Mouse (Mus musculus) CH12.LX (cell line): Measurements from ENCODE around the gene Rpl11. TPM values are rescaled to one million over a fixed set of nuclear protein-coding genes. Genes with fewer than 3 reads are reported as not detected.

Experiments
- DNase-seq: peaks from one replicate; pipeline ENCODE4 v3.0.0-alpha.2; 2013; ENCODE audit errors: extremely low read depth
- H3K27ac ChIP-seq: 2 replicates; pipeline ENCODE4 v1.5.1; 2012; ENCODE audit warnings: low read depth, mild to moderate bottlenecking, control low read depth, moderate library complexity; ENCODE audit not compliant: insufficient read depth
- H3K27me3 ChIP-seq: replicated peaks from 2 replicates; pipeline ENCODE3; 2012; ENCODE audit warnings: inconsistent platforms
- H3K36me3 ChIP-seq, 2 experiments: replicated peaks in 1 of 2; 2 replicates each; pipeline versions ENCODE3 to v1.6.1; 2012; ENCODE audit warnings: inconsistent platforms in 1 of 2, low read length in 1 of 2, mild to moderate bottlenecking in 1 of 2, mixed read lengths in 1 of 2, moderate library complexity in 1 of 2; ENCODE audit not compliant: control insufficient read depth in 1 of 2, insufficient read depth in 1 of 2
- H3K4me1 ChIP-seq, 2 experiments: 2 replicates each; pipeline ENCODE4 v1.6.1; 2012; ENCODE audit warnings: inconsistent platforms in 1 of 2, moderate library complexity in 1 of 2; ENCODE audit not compliant: insufficient read depth in 2 of 2, control insufficient read depth in 1 of 2
- H3K4me2 ChIP-seq: 2 replicates; pipeline ENCODE4 v1.6.1; 2012; ENCODE audit warnings: low read depth, mild to moderate bottlenecking, control low read depth; ENCODE audit not compliant: poor library complexity, insufficient read depth, severe bottlenecking
- H3K4me3 ChIP-seq, 3 experiments: fragments of 150-350 bp in 1 of 3; sonication (generic) in 1 of 3; replicated peaks in 1 of 3; 2 replicates each; pipeline versions ENCODE3 to v1.5.1; 2011 to 2012; ENCODE audit warnings: low read depth in 2 of 3, low read length in 2 of 3, mild to moderate bottlenecking in 2 of 3, moderate library complexity in 2 of 3, control low read depth in 1 of 3, improper control_type of control experiment in 1 of 3, inconsistent platforms in 1 of 3, mixed read lengths in 1 of 3; ENCODE audit not compliant: poor library complexity in 1 of 3
- H3K79me2 ChIP-seq: replicated peaks from 2 replicates; pipeline ENCODE4 v1.6.1; 2012; ENCODE audit warnings: mild to moderate bottlenecking, moderate library complexity; ENCODE audit not compliant: control insufficient read depth, poor library complexity, insufficient read depth, severe bottlenecking; ENCODE audit errors: extremely low read depth
- H3K9ac ChIP-seq: 2 replicates; pipeline ENCODE4 v1.6.1; 2012; ENCODE audit warnings: low read depth, mild to moderate bottlenecking, control low read depth, moderate library complexity; ENCODE audit not compliant: insufficient read depth
- H3K9me3 ChIP-seq: replicated peaks from 2 replicates; pipeline ENCODE3; 2012; ENCODE audit warnings: low read length, inconsistent platforms, mixed read lengths
- BHLHE40 ChIP-seq: IDR thresholded peaks from 2 replicates; pipeline ENCODE4 v1.6.1; 2011; ENCODE audit warnings: mild to moderate bottlenecking, low read depth, low read length, improper control_type of control experiment
- CTCF ChIP-seq, 2 experiments: IDR thresholded peaks in 1 of 2; conservative IDR thresholded peaks in 1 of 2; 2 replicates each; pipeline ENCODE4 v1.5.1; 2011 to 2012; ENCODE audit warnings: low read depth in 2 of 2, low read length in 2 of 2, improper control_type of control experiment in 1 of 2, inconsistent platforms in 1 of 2, mild to moderate bottlenecking in 1 of 2, moderate library complexity in 1 of 2
- EP300 ChIP-seq: IDR thresholded peaks from 2 replicates; pipeline ENCODE4 v1.6.1; 2011; ENCODE audit warnings: low read length, improper control_type of control experiment
- GABPA ChIP-seq: IDR thresholded peaks from 2 replicates; pipeline ENCODE4 v1.6.1; 2012; ENCODE audit warnings: low read depth, low read length, improper control_type of control experiment, inconsistent platforms; ENCODE audit not compliant: insufficient replicate concordance
- IRF4 ChIP-seq: IDR thresholded peaks from 2 replicates; pipeline ENCODE4 v1.6.1; 2014; ENCODE audit warnings: low read depth, mild to moderate bottlenecking, inconsistent platforms, low read length, improper control_type of control experiment
- KAT2A ChIP-seq: IDR thresholded peaks from 2 replicates; pipeline ENCODE4 v1.6.1; 2012; ENCODE audit warnings: low read length, improper control_type of control experiment, inconsistent platforms; ENCODE audit not compliant: insufficient replicate concordance
- MAX ChIP-seq: IDR thresholded peaks from 2 replicates; pipeline ENCODE4 v1.6.1; 2011; ENCODE audit warnings: low read length, improper control_type of control experiment
- MEF2A ChIP-seq: IDR thresholded peaks from 2 replicates; pipeline ENCODE4 v1.6.1; 2014; ENCODE audit warnings: low read depth, mild to moderate bottlenecking, inconsistent platforms, low read length, improper control_type of control experiment, borderline replicate concordance
- MXI1 ChIP-seq: IDR thresholded peaks from 2 replicates; pipeline ENCODE4 v1.6.1; 2011; ENCODE audit warnings: mild to moderate bottlenecking, low read depth, low read length, improper control_type of control experiment
- PAX5 ChIP-seq: IDR thresholded peaks from 2 replicates; pipeline ENCODE4 v1.6.1; 2012; ENCODE audit warnings: low read length, inconsistent platforms, mixed read lengths
- POLR2A ChIP-seq: IDR thresholded peaks from 2 replicates; pipeline ENCODE4 v1.6.1; 2011; ENCODE audit warnings: low read depth, mild to moderate bottlenecking, improper control_type of control experiment, low read length
- RCOR1 ChIP-seq: conservative IDR thresholded peaks from 2 replicates; pipeline ENCODE4 v1.6.1; 2012; ENCODE audit warnings: low read depth, mild to moderate bottlenecking, inconsistent platforms, low read length, improper control_type of control experiment
- SIN3A ChIP-seq: IDR thresholded peaks from 2 replicates; pipeline ENCODE4 v1.6.1; 2012; ENCODE audit warnings: low read length, improper control_type of control experiment, inconsistent platforms
- TCF12 ChIP-seq: IDR thresholded peaks from 2 replicates; pipeline ENCODE4 v1.6.1; 2014; ENCODE audit warnings: low read depth, mild to moderate bottlenecking, inconsistent platforms, low read length, improper control_type of control experiment
- UBTF ChIP-seq: IDR thresholded peaks from 2 replicates; pipeline ENCODE4 v1.6.1; 2012; ENCODE audit warnings: low read depth, mild to moderate bottlenecking, inconsistent platforms, low read length, improper control_type of control experiment, moderate library complexity
- USF1 ChIP-seq: IDR thresholded peaks from 2 replicates; pipeline ENCODE4 v1.6.1; 2014; ENCODE audit warnings: low read depth, mild to moderate bottlenecking, inconsistent platforms, low read length, improper control_type of control experiment
- USF2 ChIP-seq: conservative IDR thresholded peaks from 2 replicates; pipeline ENCODE4 v1.6.1; 2011; ENCODE audit warnings: low read depth, low read length, improper control_type of control experiment
- ZKSCAN1 ChIP-seq: IDR thresholded peaks from 2 replicates; pipeline ENCODE4 v1.6.1; 2012; ENCODE audit warnings: low read depth, inconsistent platforms, low read length, improper control_type of control experiment, borderline replicate concordance
- ZMIZ1 ChIP-seq: IDR thresholded peaks from 2 replicates; pipeline ENCODE4 v1.6.1; 2012; ENCODE audit warnings: low read depth, mild to moderate bottlenecking, inconsistent platforms, low read length, improper control_type of control experiment
- ZNF384 ChIP-seq: IDR thresholded peaks from 2 replicates; pipeline ENCODE4 v1.6.1; 2012; ENCODE audit warnings: low read depth, low read length, improper control_type of control experiment, inconsistent platforms
- dilution Hi-C: fragments of 300-500 bp; cut with MboI; formaldehyde crosslinking; loops from 2 replicates; pipeline ENCODE4 v1.14.3; 2020; ENCODE audit warnings: low sequenced_read_pairs; ENCODE audit not compliant: extremely low pct_unique_long_range_greater_than_20kb, extremely low pct_ligation_motif_present
- in situ Hi-C: fragments of 300-500 bp; cut with MboI; formaldehyde crosslinking; loops from 3 replicates; pipeline ENCODE4 v1.14.3; 2019; ENCODE audit warnings: low sequenced_read_pairs, low pct_ligation_motif_present, low pct_unique_long_range_greater_than_20kb, mixed read lengths
- polyA plus RNA-seq: library from polyadenylated mRNA; unstranded; fragments of >175 nt; gene quantifications from 2 replicates; pipeline ENCODE4 v1.2.1, GENCODE M21; 2012; ENCODE audit warnings: low read depth; ENCODE audit not compliant: insufficient read length
- total RNA-seq, 2 experiments: library from RNA; depleted of rRNA; stranded (reverse); fragments of 300-350 nt in 1 of 2; fragments of >200 nt in 1 of 2; gene quantifications; 2 replicates each; pipeline ENCODE4 v1.2.3; 2012 to 2014

Gene Rpl11
- total and polyA plus RNA-seq, 3 experiments: 1,170 to 2,513 (median 1,661) TPM

DNA sequence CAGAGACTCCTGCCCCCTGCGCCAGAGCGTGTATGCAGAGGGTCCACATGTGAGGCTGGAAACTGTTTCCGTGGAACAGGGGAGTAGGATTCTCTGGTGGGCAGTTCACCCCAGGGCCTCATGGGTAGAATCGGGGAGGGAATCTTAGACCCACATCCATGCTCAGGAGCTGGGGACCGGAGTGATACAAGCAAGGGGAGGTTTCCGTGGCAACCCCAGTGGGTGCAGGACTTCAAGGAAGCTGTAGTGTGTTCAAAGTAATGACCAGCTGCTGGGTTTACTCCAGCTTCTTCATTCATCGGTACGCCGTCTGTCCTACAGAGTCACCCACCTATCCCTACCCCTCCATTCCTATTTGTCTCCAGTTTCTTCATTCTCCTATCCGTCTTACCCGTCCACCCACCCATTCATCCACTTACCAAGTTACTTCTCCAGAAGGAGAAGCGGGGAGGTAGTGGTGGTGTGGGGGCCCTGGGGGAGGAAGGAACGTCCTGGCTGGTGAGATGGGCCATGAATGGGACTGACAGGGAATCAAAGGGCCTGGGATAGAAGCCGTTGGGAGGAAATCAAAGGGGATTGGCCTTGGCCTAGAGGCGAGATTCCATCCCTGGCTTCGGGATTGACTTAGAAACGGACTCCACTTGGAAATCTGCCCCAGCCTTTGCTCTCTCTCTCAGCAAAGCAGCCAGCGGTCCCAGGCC, 41.4 kb upstream of the Rpl11 start:
- Histone ChIP-seq H3K9ac (no peak overlapping the region), H3K27ac (no peak overlapping the region), H3K4me3 (no peak overlapping the region), H3K27me3 (peaks cover 11% of the 10 kb centered on the region), H3K9me3 (peaks cover 7% of the 10 kb centered on the region), H3K4me2 (no peak overlapping the region), H3K4me1 (peaks cover 22 to 39% of the 10 kb centered on the region in 2 experiments), H3K36me3 (no peaks in the 10 kb centered on the region), H3K79me2 (no peaks in the 10 kb centered on the region)
- no peak for DNase-seq
- dilution Hi-C loops (no loop called here), in situ Hi-C loops (no loop called here)
- TF ChIP-seq EP300 (no peak), BHLHE40 (no peak), SIN3A (no peak), KAT2A (no peak), POLR2A (no peak), GABPA (no peak), MXI1 (no peak), MAX (no peak), IRF4 (no peak), PAX5 (no peak), ZMIZ1 (no peak), TCF12 (no peak), USF1 (no peak), ZKSCAN1 (no peak), ZNF384 (no peak)

DNA sequence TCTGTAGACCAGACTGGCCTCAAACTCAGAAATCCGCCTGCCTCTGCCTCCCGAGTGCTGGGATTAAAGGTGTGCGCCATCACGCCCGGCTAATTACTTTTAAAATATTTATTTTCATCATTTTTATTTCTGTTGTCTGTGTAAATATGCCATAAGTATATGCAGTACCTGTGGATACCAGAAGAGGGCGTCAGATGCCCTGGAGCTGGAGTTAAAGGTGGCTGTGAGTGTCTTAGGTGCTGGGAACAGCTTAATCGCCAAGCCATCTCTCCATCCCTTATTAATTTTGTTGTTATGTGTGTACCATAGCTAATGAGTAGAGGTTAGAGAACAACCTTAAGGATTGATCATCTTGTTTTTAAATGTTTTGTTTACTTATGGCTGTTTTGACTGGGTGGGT, 39.3 kb upstream of the Rpl11 start:
- H3K27ac ChIP-seq: no peak overlapping the region
- no peak overlapping the region for H3K4me3 ChIP-seq
- H3K9me3 ChIP-seq: peaks cover 7% of the 10 kb centered on the region
- no peak overlapping the region for H3K9ac ChIP-seq
- TF ChIP-seq UBTF (no peak), MEF2A (no peak), USF2 (no peak), RCOR1 (no peak), CTCF (conservative IDR thresholded peaks at IDR 0.05 in 1 of 2, IDR thresholded peaks at IDR 0.05 in 1 of 2; ENCODE audit: low read depth in 2 of 2, low read length in 2 of 2) (0 out of 4 replicates have a peak, but pooled peaks of 1 of the 2 experiments have one; percentile 6)
- TF ChIP-seq, all 38 proteins: peak for 1
- in situ Hi-C loops: no loop called here
- no peaks in the 10 kb centered on the region for H3K79me2 ChIP-seq
- DNase-seq: no peak
- no peaks in the 10 kb centered on the region for H3K36me3 ChIP-seq
- no peak overlapping the region for H3K4me2 ChIP-seq
- peaks cover 29 to 55% of the 10 kb centered on the region in 2 experiments for H3K4me1 ChIP-seq
- dilution Hi-C loops: no loop called here
- H3K27me3 ChIP-seq: peaks cover 10% of the 10 kb centered on the region
